Mouse (Mus musculus) cerebellum, postnatal 36 days (tissue): ENCODE measurements around the gene Tmed2.
"Not testable (repeated sequence)": the region's sequence is repeated elsewhere in the genome, so short reads cannot be mapped to it uniquely, and the experiment has no call there.

ENCODE experiments used
- DNase-seq, 2 experiments: peaks; one replicate each; pipeline ENCODE4 v3.0.0; 2021 to 2022; ENCODE audit warnings: mixed read lengths in 2 of 2

The Tmed2 gene

DNA sequence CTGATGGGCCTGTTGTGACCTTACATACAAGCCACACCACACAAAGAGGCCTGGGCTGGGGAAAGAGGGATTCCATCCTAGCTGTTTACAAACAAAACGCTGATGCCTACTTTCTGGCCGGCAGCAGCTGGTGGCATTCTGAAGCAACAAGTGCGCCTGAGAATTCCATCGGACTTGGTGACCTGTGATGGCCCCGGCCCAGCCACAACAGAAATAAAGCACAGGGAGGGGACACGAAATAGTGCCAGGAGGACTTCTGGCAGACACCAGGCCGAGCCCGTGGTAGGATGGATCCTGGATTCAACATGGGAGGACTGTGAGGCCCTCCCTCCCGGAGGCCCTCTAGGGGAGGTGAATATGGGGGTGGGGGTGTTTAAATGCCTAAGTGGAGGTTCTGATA, 11.7 kb upstream of the Tmed2 start:
- no peak for DNase-seq

DNA sequence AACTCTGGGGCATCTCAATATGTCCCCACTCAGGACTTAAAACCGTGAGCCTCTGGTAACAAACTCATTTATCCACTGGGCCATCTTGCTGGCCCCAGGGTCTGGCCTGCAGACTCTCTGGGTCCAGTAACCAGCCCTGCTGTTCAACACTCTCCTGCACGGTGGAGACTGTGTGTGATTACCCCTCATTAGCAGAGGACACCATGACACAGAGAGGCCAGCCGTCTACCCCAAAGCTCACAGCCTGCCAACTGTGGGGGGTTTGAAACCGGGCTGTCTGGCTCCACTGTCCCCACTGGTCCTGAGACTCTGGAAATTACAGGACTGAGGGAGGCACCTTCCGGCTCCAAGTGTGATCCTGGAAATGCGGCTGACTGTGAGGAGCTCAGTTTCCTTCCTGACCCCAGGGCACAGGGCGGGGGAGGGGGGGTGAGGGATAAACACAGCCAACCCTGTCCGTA, 11.3 kb upstream of the Tmed2 start:
- DNase-seq: no peak

DNA sequence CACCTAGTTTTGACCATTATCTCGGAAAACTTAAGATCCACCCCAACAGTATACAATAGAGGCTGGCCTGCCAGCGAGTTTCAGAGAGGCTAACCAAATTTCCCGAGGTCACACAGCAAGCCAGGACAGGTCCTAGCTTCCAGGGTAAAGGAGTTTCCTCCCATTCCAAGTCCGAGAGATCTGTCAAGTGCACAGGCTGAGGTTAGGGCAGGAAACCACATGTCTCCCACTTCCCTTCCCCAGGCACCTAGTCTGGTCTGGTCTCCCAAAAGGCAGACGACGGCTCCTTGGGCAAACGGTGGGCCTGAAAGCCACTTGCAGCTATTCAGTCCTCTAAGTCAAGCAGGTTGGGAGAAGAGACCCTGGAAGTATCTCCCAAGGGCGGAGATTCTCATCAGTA, 10.8 kb upstream of the Tmed2 start:
- no peak for DNase-seq

DNA sequence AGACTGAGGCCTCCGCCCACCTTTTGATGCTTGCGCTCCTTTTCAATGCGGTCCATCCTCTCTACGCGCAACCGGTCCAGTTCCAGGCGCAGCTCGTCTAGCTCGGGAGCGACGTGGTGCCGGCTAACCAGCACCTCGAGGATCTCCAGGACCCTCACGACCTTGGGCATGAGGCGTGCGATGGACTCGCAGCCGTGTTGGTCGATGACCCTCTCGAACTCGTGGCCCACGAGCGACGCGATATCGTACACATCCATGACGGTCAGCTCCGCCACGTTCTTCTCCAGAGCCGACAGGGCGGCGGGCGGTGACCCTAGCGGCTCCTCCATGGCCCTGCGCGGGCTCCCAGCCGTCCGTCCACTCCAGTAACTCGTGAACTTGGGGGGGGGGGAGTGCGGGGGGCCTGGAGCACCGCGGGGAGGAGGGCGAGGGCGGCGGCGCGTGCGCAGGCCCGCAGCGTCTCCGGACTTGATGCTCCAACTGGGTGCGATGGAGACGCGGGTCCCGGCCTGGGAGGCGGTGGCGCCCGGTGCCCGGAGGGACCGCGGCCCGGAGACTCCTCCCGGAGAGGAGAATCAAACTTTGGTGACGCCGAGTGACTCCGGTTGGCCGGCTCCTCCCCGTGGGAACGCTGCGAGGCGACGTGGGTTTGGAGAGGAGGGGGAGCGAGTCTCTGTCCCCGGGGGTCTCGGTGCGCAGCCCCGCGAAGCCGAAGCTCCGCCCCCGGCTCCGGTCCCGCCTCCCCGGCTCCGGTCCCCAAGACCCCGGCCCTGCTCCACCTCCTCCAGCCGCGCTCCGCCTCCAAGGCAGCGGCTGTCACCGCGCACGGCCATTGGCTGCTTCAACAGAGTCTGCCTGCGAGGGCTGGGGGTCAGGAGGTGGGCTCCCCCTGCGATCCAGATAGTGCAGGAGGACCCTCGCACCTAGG, 9.6 kb upstream of the Tmed2 start, which contains the start of gene Rilpl1:
Rilpl1 (minus strand) TSS at position 737 of the 928 bp plus-strand sequence.
- peak; percentile 61 to 68 for DNase-seq

DNA sequence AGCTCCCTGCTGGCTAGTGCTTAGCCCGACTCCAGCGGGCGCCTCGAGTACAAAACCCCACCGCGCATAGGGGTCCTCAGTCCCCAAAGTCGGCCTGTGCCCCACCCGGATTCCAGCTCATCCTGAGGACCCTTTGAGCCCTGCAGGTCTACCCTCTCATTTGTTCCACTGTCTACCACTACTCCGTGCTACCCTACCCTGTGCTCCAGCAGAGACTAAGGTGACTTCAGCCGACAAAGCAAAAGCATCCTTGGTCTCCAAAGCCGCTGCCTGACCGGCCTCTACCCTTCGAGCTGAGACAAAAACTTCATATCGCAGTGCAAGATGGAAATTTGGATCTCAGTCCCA, 8.9 kb upstream of the Tmed2 start:
- no peak for DNase-seq

DNA sequence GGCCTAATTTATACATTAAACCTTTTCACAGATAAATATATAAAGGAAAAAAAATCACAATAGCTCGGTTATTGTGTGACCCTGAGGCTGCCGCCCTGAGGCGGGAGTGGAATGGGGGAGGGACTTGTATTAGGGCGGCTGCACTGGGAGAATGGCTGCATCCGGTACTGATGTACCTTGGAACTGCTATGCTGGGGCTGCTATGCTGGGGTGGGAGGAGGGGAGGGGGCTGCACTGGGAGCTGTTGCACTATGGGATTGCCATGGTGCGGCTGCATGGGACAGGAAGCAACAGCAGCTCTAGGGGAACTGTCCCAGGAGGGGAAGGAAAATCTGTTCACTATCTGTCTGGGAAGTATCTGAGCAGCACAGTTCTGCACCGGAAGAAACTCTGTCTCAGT, 8.0 kb upstream of the Tmed2 start:
- DNase-seq: no peak

DNA sequence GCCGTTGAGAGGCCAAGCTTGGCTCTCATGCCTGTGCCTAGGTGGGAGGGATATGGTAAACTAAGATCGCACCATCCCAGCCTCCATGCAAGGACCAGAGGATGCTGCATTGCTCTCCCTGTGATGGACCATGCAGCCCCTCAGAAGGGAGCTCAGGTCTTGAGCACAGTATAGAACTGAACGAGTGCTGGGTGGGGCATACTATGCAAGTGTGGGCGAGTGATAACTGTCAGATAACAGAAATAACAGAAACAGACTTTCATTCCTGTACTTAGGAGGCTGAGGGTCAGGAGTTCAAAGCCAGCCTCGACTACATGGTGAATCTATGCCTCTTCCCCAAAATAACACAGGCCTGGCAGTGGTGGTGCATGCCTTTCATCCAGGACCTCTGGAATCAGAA, 5.5 kb upstream of the Tmed2 start:
- DNase-seq: no peak

DNA sequence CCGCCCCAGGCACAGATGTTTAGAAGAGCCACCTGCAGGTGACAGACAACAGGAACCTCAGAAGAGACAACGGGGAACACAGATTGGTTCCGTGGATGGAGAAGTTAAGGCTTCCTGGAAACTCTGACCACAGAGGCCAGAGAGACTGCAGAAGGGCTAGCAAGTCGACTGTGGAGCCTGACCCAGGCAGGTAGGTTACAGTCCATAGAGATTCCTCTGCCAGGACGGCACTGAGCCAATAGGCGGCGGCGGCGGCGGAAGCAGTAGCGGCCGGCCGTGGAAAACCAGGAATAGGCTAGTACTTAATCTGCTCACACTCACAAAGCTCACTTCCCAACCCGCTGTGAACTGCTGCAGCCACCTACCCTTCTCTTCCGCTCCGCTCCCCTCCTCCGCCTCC, 3.7 kb upstream of the Tmed2 start:
- DNase-seq: peak; percentile 44

DNA sequence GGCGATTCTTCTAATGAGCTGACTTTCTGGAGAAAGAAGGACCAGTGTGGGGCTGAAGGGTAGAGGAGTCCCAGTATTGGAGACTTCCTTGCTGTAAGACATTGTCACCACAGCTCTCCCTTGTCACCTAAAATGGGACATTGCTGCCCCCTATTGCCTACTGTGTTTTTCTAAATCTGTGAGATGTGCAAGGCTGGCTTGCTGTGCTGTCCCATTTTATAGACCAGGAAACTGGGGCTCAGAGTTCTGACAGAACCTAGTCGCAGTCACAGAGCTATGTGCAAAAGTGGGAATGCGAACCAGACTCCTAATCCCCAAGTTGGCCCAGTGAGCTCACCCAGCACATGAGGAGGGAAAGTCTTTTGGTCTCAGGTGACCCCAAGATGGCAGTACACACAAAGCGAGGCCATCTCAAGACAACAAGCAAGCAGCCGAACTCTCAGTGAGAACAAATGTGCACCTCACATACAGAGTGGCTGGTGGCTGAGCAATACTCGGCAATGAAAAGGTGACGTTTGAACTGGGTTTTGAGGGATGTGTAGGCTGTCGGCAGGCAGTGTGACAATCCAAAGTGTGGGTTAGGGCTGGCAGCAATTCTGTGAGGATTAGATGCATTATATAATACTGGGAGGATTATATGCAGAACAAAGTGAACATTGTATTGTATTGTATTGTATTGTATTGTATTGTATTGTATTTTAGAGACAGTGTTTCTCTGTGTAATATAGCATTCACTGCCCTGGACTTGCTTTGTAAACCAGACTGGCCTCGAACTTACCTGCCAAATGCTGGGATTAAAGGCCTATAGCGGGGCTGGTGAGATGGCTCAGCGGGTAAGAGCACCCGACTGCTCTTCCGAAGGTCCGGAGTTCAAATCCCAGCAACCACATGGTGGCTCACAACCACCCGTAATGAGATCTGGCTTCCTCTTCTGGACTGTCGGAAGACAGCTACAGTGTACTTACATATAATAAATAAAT, 1.4 kb upstream of the Tmed2 start:
- DNase-seq: peak; percentile 26 to 55

DNA sequence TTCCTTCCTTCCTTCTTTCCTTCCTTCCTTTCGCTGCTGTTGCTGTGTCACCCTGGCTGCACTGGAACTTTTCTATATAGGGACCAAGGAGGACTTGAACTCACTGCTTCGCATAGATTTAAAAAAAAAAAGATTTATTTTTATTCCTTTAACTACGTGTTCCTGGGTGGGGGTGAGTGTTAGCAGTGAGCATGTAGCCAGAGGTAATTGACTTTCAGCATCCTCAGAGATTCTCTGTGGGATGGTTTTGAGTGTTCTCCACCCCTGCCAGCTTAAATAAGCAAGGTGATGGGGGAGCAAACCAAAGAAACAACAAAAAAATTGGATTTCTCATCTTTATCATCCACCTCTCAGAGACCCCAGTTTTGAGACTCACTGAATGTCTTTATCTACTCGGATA, 590 bp upstream of the Tmed2 start:
- no peak for DNase-seq

DNA sequence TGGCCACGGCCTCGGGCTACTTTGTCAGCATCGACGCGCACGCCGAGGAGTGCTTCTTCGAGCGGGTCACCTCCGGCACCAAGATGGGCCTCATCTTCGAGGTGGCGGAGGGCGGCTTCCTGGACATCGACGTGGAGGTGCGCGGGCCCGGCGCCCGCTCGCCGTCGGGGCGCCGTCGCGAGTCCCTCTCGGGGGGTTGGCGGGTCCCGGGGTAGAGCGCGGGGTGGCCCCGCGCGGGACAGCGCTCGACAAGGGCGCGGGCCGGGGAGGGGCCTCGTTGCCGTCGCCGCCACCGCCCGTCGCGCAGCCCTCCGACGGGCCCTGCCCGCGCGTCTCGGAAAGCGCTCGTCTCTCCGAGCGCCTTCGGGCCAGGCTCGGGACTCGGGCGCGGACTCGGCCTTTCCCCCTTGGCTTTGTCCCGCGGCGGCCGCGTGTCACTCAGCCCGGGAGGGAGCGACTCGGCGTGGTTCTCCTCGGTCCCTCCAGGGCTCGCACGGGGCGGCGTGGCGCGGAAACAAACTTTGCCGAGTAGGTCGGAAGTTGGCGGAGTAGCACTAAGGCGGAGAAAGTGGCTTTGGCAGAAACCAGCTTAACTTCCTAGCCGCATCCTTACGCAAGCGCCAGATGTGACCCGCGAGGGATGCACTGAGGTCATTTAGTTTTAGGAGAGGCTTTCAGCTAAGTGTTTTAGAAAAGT, 558 bp downstream of the Tmed2 start:
- peak; percentile 26 to 45 for DNase-seq

DNA sequence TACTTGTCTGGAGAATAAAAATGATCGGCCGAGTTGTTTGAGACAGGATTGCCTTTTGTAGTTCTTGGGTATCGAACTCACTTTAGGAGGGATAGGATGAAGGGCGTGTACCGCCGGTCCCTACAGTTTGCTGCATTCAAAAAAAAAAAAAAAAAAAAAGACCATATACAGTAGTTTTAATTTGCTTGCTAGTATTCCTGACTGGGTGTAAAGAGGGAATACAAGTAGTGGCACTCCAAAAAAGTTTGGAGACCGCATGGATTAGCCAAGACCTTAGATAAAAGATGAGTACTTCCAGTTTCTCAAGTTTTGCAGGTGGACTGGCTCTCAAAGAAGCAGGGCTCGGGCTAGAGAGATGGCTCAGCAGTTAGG, 1.1 kb downstream of the Tmed2 start:
- DNase-seq: no peak

DNA sequence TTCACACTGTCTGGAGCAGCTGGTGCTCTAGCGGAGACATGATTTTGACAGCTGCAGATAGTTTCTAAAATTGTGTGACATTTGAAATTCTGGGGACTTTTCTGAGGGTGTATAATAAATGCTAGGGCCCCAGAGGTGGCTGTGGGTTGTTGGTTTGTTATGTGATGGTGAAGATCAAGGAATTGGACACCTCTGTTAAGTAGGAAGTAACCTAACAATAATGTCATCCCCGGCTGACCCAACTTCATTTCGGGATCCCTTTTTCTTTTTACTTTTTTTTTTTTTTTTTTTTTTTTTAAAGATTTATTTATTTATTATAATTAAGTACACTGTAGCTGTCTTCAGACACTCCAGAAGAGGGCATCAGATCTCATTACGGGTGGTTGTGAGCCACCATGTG, 10.2 kb downstream of the Tmed2 start:
- DNase-seq: not testable (repeated sequence)

DNA sequence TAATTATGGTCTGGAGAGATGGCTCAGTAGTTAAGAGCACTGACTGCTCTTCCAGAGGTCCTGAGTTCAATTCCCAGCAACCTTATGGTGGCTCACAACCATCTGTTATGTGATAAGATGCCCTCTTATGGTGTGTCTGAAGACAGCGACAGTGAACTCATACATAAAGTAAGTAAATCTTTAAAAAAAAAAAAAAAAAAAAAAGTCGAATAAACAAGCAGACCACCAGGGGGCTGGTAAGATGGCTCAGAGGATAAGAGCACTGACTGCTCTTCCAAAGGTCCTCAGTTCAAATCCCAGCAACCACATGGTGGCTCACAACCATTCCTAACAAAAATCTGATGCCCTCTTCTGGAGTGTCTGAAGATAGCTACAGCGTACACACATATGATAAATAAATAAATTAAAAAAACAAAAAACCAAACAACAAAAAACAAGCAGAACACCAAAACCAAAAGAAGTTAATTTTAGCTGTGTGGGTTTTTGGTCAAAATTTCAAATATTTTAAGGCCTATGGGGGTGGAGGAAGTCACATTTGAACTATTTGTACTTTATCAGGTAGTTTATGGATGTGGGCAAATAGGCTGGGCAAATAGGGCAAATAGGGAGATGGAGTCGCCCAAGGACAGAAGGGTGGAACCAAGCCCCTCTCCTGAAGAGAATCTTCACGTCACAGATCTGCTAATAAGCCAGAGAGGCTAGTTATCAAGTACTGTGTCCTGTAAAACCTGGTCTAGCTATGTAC, 11.0 kb downstream of the Tmed2 start:
- not testable (repeated sequence) for DNase-seq

DNA sequence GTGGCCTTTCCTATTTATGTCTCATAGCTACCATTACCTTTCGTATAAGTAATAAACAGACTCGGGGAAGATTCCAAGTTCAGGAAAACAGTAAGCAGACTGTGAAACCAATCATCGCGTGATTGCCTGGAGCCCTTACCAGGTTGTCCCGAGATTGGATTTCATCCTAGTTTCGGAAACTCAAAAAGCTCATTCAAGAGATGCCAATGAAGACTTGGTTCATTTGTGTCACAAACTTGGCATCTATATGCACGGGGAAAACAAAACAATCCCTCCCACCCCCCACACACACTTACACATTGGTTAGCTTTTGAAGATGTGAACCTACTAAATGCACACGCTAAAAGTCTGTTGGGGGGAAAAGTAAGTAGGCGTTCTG, 11.6 kb downstream of the Tmed2 start:
- no peak for DNase-seq

DNA sequence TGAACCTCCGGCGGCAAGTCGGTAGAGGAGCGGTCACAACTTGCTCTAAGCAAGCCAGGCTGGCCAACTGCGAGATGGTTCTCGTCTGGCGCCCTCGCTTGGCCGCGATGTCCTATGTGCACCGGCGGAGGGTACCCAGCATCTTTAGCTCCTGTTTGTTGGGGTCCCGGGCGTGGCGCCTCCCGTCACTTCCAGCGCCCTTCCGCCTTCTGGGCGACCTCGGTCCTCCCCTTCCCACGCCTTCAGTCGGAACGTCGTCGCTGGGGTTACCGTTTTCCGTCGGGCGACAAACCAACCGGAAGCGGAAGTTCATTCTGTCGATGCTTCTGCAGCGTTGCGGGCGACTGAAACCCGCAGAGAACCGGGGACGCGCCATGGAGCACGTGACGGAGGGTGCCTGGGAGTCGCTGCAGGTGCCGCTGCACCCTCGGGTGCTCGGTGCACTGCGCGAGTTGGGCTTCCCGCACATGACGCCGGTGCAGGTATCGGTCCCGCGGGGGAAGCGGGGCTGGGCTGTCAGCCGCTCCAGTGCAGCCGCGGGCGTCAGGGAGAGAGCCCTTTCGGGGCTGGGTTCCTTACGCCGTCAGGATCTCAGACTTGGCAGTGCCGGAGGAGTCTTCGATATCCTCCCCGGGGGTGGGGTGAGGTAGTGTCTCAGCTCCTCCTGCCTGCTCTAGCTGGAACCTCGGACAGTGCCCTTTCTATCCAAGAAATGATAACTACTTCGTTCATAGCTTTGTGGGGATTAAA, 12.2 kb downstream of the Tmed2 start, which contains the start of gene Ddx55:
Ddx55 (plus strand) TSS at position 307 of the 750 bp plus-strand sequence.
- DNase-seq: peak; percentile 91 to 93

DNA sequence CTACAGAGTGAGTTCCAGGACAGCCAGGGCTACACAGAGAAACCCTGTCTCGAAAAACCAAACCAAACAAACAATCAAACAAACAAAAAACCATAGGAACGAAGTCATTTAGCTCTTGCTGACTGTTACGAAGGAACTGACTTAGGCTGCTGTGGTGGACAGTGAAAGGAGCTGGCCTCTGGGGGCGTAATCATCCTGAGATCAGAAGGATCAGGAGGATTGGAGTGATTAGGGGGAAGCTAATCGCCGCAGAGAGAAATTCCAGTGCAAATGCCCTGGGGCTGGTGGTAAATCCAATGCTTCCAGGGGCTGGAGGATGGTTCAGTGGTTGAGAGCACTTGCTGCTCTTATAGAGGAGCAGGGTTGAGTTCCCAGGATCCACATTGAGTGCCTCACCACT, 13.1 kb downstream of the Tmed2 start:
- DNase-seq: no peak

DNA sequence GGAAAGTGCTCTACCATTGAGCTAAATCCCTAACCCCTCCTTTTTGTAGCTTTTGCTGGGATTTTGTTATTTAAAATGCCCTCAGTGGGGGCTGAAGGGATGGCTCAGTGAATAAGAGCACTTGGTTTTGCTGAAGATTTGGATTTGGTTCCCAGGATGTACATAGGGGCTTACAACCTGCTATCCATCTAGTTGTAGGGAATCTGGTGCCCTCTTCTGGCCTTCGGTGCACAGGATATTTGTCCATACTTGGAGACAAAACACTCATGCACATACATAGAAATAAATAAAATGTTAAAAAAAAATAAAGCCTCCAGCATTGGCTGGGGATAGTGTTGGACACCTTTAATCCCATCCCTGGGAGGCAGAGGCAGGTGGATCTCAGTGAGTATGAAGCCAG, 14.7 kb downstream of the Tmed2 start:
- no peak for DNase-seq

DNA sequence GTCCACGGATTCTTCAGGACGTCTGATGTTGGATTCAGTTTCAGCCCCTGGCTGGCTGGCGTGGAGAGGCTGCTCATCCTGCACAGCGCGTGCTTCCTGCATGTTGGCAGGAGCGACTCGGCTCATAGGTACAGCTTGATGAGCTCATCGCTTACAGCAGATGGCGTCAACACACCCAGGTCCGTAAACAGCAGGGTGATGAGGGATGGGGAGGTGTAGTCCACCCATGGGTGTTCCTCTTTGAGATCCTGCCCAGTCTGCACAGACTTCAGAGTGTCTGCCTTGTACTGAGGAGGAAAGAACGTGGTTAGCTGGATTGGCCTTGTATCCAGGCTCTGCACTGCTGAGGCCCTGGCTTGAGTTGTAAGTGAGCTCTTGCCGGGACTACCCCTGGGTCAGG, 30.6 kb downstream of the Tmed2 start:
- peak; percentile 74 for DNase-seq

DNA sequence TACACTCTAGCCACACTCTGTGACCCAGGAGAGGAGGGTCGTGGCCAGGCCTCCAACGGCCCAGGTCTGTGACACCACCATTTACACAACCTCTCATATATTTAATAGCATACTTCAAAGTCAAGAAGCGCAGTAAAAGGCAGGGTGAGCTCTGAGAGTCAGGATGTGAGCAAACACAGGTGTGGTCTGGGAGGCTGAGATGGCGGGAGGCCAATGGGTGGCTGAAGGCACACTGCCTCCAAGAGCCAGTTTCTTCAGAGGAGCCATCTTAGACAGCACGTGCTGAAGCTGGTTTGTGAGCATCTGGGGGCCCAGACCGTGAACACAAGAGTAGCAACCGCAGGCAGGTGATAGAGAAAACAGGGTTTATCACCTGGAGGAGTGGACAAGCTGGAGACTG, 35.0 kb downstream of the Tmed2 start:
- DNase-seq: no peak

DNA sequence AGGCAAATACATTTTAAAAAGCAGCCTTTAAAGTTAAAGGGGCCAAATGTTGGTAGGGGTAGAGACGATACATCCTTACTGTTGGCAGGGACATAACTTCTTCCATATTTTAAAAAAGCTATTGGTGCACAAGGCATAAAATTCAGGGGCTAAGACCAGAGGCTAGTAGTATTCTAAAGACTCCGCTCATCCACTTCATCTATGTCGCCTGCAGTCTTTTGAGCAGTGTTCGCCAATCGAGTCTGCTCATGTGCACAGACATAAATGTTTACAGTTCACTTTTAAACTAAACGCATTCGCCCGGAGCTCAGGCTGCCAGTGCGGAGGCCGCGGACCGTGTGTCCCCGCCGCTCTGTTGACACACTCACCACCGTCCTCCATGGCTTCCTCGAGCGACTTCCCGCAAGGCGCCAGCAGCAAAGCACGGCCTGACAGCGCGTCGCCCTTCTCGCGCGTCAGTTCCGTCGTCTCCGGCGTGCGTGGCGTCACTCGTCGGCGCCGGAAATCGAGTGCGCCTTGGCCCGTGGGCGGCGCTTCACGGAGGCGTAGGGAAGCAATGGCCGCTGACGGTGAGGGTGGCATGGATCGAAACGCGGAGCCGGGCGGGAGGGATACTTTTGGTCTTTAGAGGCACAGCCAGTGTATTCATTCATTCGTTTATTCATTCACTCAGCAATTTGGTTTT, 38.3 kb downstream of the Tmed2 start, which contains the start of the genes Eif2b1 and Gtf2h3:
Eif2b1 (minus strand) TSS at position 499 of the 685 bp plus-strand sequence.
Gtf2h3 (plus strand) TSS at position 508 of the 685 bp plus-strand sequence.
- DNase-seq: peak; percentile 95
